Mouse (Mus musculus) adrenal gland, postnatal 25 days (tissue): ENCODE data around the gene Ptprh. TPM values are rescaled to one million over a fixed set of nuclear protein-coding genes. Genes with fewer than 3 reads are reported as not detected.

Experiments
- DNase-seq: peaks from one replicate; pipeline ENCODE4 v3.0.0; 2021; ENCODE audit warnings: mixed read lengths
- long read RNA-seq: library from polyadenylated mRNA; stranded (forward); transcript quantifications from one replicate; pipeline ENCODE4 v2.0.0, GENCODE M21; 2021
- total RNA-seq: library from RNA; stranded (reverse); gene quantifications from 2 replicates; pipeline ENCODE4 v1.2.3, GENCODE M21; 2021

Gene Ptprh
- not detected in 2 replicates for total RNA-seq
- long read RNA-seq, result 0 reads

- DNase-seq, result no peak
Measured at GRCm38 (mm10) chr7:4603873-4604272, at the start of gene Ptprh. Gene Ptprh, minus strand, starts transcription at chr7:4604041.

- DNase-seq, result no peak
Measured at GRCm38 (mm10) chr7:4653351-4653750, 49.5 kb upstream of the Ptprh start.

- DNase-seq, result no peak
Measured at GRCm38 (mm10) chr7:4652726-4653125, 48.9 kb upstream of the Ptprh start.

- no peak for DNase-seq
Measured at GRCm38 (mm10) chr7:4651581-4651980, 47.7 kb upstream of the Ptprh start.

GRCm38 (mm10) chr7:4647992-4648391, 44.2 kb upstream of the Ptprh start:
- DNase-seq, result no peak

GRCm38 (mm10) chr7:4647291-4647690, 43.5 kb upstream of the Ptprh start:
- no peak for DNase-seq

GRCm38 (mm10) chr7:4646806-4647205, 43.0 kb upstream of the Ptprh start:
- no peak for DNase-seq

- no peak for DNase-seq
Measured at GRCm38 (mm10) chr7:4643225-4643624, 39.4 kb upstream of the Ptprh start.

- peak; percentile 25 for DNase-seq
Measured at GRCm38 (mm10) chr7:4641956-4642355, 38.1 kb upstream of the Ptprh start.

- no peak for DNase-seq
Measured at GRCm38 (mm10) chr7:4641155-4641554, 37.3 kb upstream of the Ptprh start.

GRCm38 (mm10) chr7:4636179-4636578, 32.3 kb upstream of the Ptprh start:
- DNase-seq, result no peak

- no peak for DNase-seq
Measured at GRCm38 (mm10) chr7:4631031-4631430, 27.2 kb upstream of the Ptprh start, which contains the start of gene Tmem86b. Gene Tmem86b, minus strand, starts transcription at chr7:4631422.

GRCm38 (mm10) chr7:4630198-4630597, 26.4 kb upstream of the Ptprh start:
- no peak for DNase-seq

- no peak for DNase-seq
Measured at GRCm38 (mm10) chr7:4629586-4629985, 25.7 kb upstream of the Ptprh start.

- no peak for DNase-seq
Measured at GRCm38 (mm10) chr7:4625928-4626327, 22.1 kb upstream of the Ptprh start.

- no peak for DNase-seq
Measured at GRCm38 (mm10) chr7:4624343-4624742, 20.5 kb upstream of the Ptprh start.

GRCm38 (mm10) chr7:4623544-4624189, 19.8 kb upstream of the Ptprh start:
- DNase-seq, result peak; percentile 61

GRCm38 (mm10) chr7:4619979-4620378, 16.1 kb upstream of the Ptprh start:
- DNase-seq, result peak; percentile 66

- DNase-seq, result no peak
Measured at GRCm38 (mm10) chr7:4613740-4614403, 10.0 kb upstream of the Ptprh start.

GRCm38 (mm10) chr7:4612956-4613355, 9.1 kb upstream of the Ptprh start:
- no peak for DNase-seq

- DNase-seq, result no peak
Measured at GRCm38 (mm10) chr7:4612386-4612785, 8.5 kb upstream of the Ptprh start.

- no peak for DNase-seq
Measured at GRCm38 (mm10) chr7:4611921-4612341, 8.1 kb upstream of the Ptprh start.

- DNase-seq, result no peak
Measured at GRCm38 (mm10) chr7:4611511-4611910, 7.7 kb upstream of the Ptprh start.

GRCm38 (mm10) chr7:4608002-4608401, 4.2 kb upstream of the Ptprh start:
- no peak for DNase-seq
